ENCODE assay signal across 13 mouse cellular contexts in genomic region chr11:83304485-83304884, GRCm38 (mm10). TPM values are rescaled to one million over a fixed set of nuclear protein-coding genes. Genes with fewer than 3 reads are reported as not detected.
DNase-seq lines count a peak whose midpoint lies in the region; ATAC-seq lines count a peak whose summit lies in the region.
"Had no signal": no experiment of that assay in that cellular context is flagged by ENCODE, and none has a peak within 500 bp of the region (broad histone marks: within the 10 kb centered on the region; RNA-seq: fewer than 3 reads in every experiment).

No protein-coding gene starts in this region.

- 87% methylated on average over 2 of the region's 2 CpGs for WGBS in limb, embryonic 12.5 days
- WGBS in limb, embryonic 10.5 days = 93% methylated on average over 2 of the region's 2 CpGs
- WGBS in embryonic facial prominence, embryonic 15.5 days = 89% methylated on average over 2 of the region's 2 CpGs
- 78% methylated on average over 2 of the region's 2 CpGs for WGBS in hindbrain, embryonic 14.5 days
- WGBS in midbrain, embryonic 13.5 days = 88% methylated on average over 2 of the region's 2 CpGs

- H3K4me2 ChIP-seq in limb, embryonic 12.5 days = peak overlapping the region; percentile 66; the same call in 1 of the 2 replicates
- H3K4me2 ChIP-seq in embryonic facial prominence, embryonic 15.5 days (replicated peaks) = no peak overlapping the region
- H3K4me2 ChIP-seq in hindbrain, embryonic 14.5 days (replicated peaks) = peak overlapping the region; percentile 63
- H3K4me2 ChIP-seq in midbrain, embryonic 13.5 days (replicated peaks) = peak overlapping the region; percentile 80

- H3K27ac ChIP-seq in limb, embryonic 12.5 days = no peak overlapping the region
- no peak overlapping the region for H3K27ac ChIP-seq in limb, embryonic 10.5 days
- H3K27ac ChIP-seq in embryonic facial prominence, embryonic 15.5 days (replicated peaks) = no peak overlapping the region
- no peak overlapping the region for H3K27ac ChIP-seq in hindbrain, embryonic 14.5 days
- no peak overlapping the region for H3K27ac ChIP-seq in midbrain, embryonic 13.5 days
- H3K27ac ChIP-seq: limb, embryonic 15.5 days had no signal

- peaks cover 13% of the 10 kb centered on the region; the same call in 1 of the 2 replicates for H3K36me3 ChIP-seq in limb, embryonic 12.5 days
- H3K36me3 ChIP-seq in limb, embryonic 10.5 days = peaks cover 20% of the 10 kb centered on the region
- H3K36me3 ChIP-seq in embryonic facial prominence, embryonic 15.5 days = peaks cover 12% of the 10 kb centered on the region; the same call in 1 of the 2 replicates
- H3K36me3 ChIP-seq in hindbrain, embryonic 14.5 days (replicated peaks; ENCODE audit: control insufficient read depth, insufficient read depth) = peaks cover 11% of the 10 kb centered on the region; the same call in 1 of the 2 replicates
- H3K36me3 ChIP-seq in midbrain, embryonic 13.5 days = peaks cover 7% of the 10 kb centered on the region

- no peak overlapping the region for H3K4me3 ChIP-seq in limb, embryonic 12.5 days (replicated peaks)
- H3K4me3 ChIP-seq in limb, embryonic 10.5 days = no peak overlapping the region
- H3K4me3 ChIP-seq in embryonic facial prominence, embryonic 15.5 days (replicated peaks) = 0 out of 2 replicates have a peak overlapping the region, but pooled peaks have one; percentile 95
- H3K4me3 ChIP-seq in hindbrain, embryonic 14.5 days (replicated peaks; ENCODE audit: low read length) = no peak overlapping the region
- 0 out of 2 replicates have a peak overlapping the region, but pooled peaks have one; percentile 97 for H3K4me3 ChIP-seq in midbrain, embryonic 13.5 days (replicated peaks)

- H3K9ac ChIP-seq in limb, embryonic 12.5 days (replicated peaks) = no peak overlapping the region
- H3K9ac ChIP-seq in embryonic facial prominence, embryonic 15.5 days = no peak overlapping the region
- peak overlapping the region; percentile 90 for H3K9ac ChIP-seq in hindbrain, embryonic 14.5 days
- H3K9ac ChIP-seq in midbrain, embryonic 13.5 days (replicated peaks) = peak overlapping the region; percentile 95
- H3K9ac ChIP-seq: limb, embryonic 15.5 days had no signal

- H3K9me3 ChIP-seq in limb, embryonic 12.5 days = no peaks in the 10 kb centered on the region
- no peaks in the 10 kb centered on the region for H3K9me3 ChIP-seq in limb, embryonic 10.5 days (replicated peaks)
- no peaks in the 10 kb centered on the region for H3K9me3 ChIP-seq in embryonic facial prominence, embryonic 15.5 days (replicated peaks)
- H3K9me3 ChIP-seq in hindbrain, embryonic 14.5 days (ENCODE audit: control insufficient read depth, low read length) = no peaks in the 10 kb centered on the region
- H3K9me3 ChIP-seq in midbrain, embryonic 13.5 days = no peaks in the 10 kb centered on the region
- H3K9me3 ChIP-seq: limb, embryonic 15.5 days had no signal

- no peak for DNase-seq in limb, embryonic 10.5 days (ENCODE audit: low spot score)
- no peak for DNase-seq in hindbrain, embryonic 14.5 days (ENCODE audit: low spot score)
- no peak for DNase-seq in urinary bladder, postnatal 25 days (ENCODE audit: low spot score)
- DNase-seq in spleen, postnatal 10 days (ENCODE audit: low spot score in 2 of 2) = no peak
- no peak for DNase-seq in cerebellum, postnatal 4 days (ENCODE audit: low spot score in 2 of 2)
- DNase-seq: cerebellum, adult 11 months had no signal

- no peaks in the 10 kb centered on the region for H3K27me3 ChIP-seq in limb, embryonic 12.5 days
- H3K27me3 ChIP-seq in limb, embryonic 10.5 days (ENCODE audit: low read depth, poor library complexity, severe bottlenecking) = no peaks in the 10 kb centered on the region
- H3K27me3 ChIP-seq in embryonic facial prominence, embryonic 15.5 days = no peaks in the 10 kb centered on the region
- H3K27me3 ChIP-seq in hindbrain, embryonic 14.5 days (ENCODE audit: control insufficient read depth, insufficient read depth, low read length) = no peaks in the 10 kb centered on the region
- no peaks in the 10 kb centered on the region for H3K27me3 ChIP-seq in midbrain, embryonic 13.5 days
- H3K27me3 ChIP-seq: limb, embryonic 15.5 days had no signal

- peaks cover 19% of the 10 kb centered on the region for H3K4me1 ChIP-seq in limb, embryonic 12.5 days (replicated peaks)
- peaks cover 22% of the 10 kb centered on the region for H3K4me1 ChIP-seq in limb, embryonic 10.5 days
- peaks cover 17% of the 10 kb centered on the region for H3K4me1 ChIP-seq in embryonic facial prominence, embryonic 15.5 days
- H3K4me1 ChIP-seq in hindbrain, embryonic 14.5 days (replicated peaks; ENCODE audit: control insufficient read depth, insufficient read depth, low read length) = peaks cover 22% of the 10 kb centered on the region
- H3K4me1 ChIP-seq in midbrain, embryonic 13.5 days (replicated peaks) = peaks cover 44% of the 10 kb centered on the region

- ATAC-seq in limb, embryonic 12.5 days (ENCODE audit: insufficient number of reproducible peaks, insufficient read depth, low FRiP score, low TSS enrichment, low read depth) = no peak
- no peak for ATAC-seq in embryonic facial prominence, embryonic 15.5 days (ENCODE audit: insufficient number of reproducible peaks, low FRiP score, low TSS enrichment, low read depth)
- ATAC-seq in hindbrain, embryonic 14.5 days (ENCODE audit: low FRiP score) = no peak
- ATAC-seq in midbrain, embryonic 13.5 days = no peak
- ATAC-seq: activated CD4-positive, CD25-positive, alpha-beta regulatory T cell, adult 4 months had no signal

RNA-seq across cellular contexts. Expression of gene Pex12, which starts 2.1 kb away (rescaled TPM):
- 11.8 and 13.7 TPM in 2 replicates for polyA plus RNA-seq in limb, embryonic 12.5 days (2016; fragmentation: Nextera tagmentation; extraction: Ambion mirVana)
- 13.0 and 13.9 TPM in 2 replicates for polyA plus RNA-seq in limb, embryonic 10.5 days (2016; fragmentation: Nextera tagmentation; extraction: Ambion mirVana)
- 14.1 and 14.4 TPM in 2 replicates for polyA plus RNA-seq in embryonic facial prominence, embryonic 15.5 days (2015; fragmentation: Nextera tagmentation; extraction: Ambion mirVana)
- 14.9 and 15.1 TPM in 2 replicates for polyA plus RNA-seq in hindbrain, embryonic 14.5 days (2014; fragmentation: Nextera tagmentation; extraction: Ambion mirVana)
- 21.0 and 21.1 TPM in 2 replicates for polyA plus RNA-seq in midbrain, embryonic 13.5 days (2015; fragmentation: Nextera tagmentation; extraction: Ambion mirVana)

RNA-seq across cellular contexts. Expression of gene Ap2b1, which starts 5.7 kb away (rescaled TPM):
- 56.1 and 62.6 TPM in 2 replicates for polyA plus RNA-seq in limb, embryonic 12.5 days (2016; fragmentation: Nextera tagmentation; extraction: Ambion mirVana)
- 53.4 and 60.4 TPM in 2 replicates for polyA plus RNA-seq in limb, embryonic 10.5 days (2016; fragmentation: Nextera tagmentation; extraction: Ambion mirVana)
- polyA plus RNA-seq in embryonic facial prominence, embryonic 15.5 days (2015; fragmentation: Nextera tagmentation; extraction: Ambion mirVana) = 47.3 and 53.9 TPM in 2 replicates
- polyA plus RNA-seq in hindbrain, embryonic 14.5 days (2014; fragmentation: Nextera tagmentation; extraction: Ambion mirVana) = 154 and 180 TPM in 2 replicates
- 109 and 116 TPM in 2 replicates for polyA plus RNA-seq in midbrain, embryonic 13.5 days (2015; fragmentation: Nextera tagmentation; extraction: Ambion mirVana)

RNA-seq across cellular contexts. Expression of gene Slfn14, which starts 18.0 kb away (rescaled TPM):
- 0.63 and 0.88 TPM in 2 replicates for polyA plus RNA-seq in limb, embryonic 12.5 days (2016; fragmentation: Nextera tagmentation; extraction: Ambion mirVana)
- 0.08 and 0.15 TPM in 2 replicates for polyA plus RNA-seq in limb, embryonic 10.5 days (2016; fragmentation: Nextera tagmentation; extraction: Ambion mirVana)
- polyA plus RNA-seq in embryonic facial prominence, embryonic 15.5 days (2015; fragmentation: Nextera tagmentation; extraction: Ambion mirVana) = 0.05 and 0.14 TPM in 2 replicates
- polyA plus RNA-seq in hindbrain, embryonic 14.5 days (2014; fragmentation: Nextera tagmentation; extraction: Ambion mirVana) = 0.05 TPM in 1 of 2 replicates, not detected in the other
- 0.12 and 0.15 TPM in 2 replicates for polyA plus RNA-seq in midbrain, embryonic 13.5 days (2015; fragmentation: Nextera tagmentation; extraction: Ambion mirVana)
- polyA plus RNA-seq: activated CD4-positive, CD25-positive, alpha-beta regulatory T cell, adult 4 months; gonadal fat pad, adult 2 months; urinary bladder, adult 2 months had no signal

Comparison
In these comparisons a context has a peak if more than half of its experiments do, and no peak if none do; other contexts are left out.
1. H3K4me3 ChIP-seq: peak in embryonic facial prominence, embryonic 15.5 days (single experiment) and midbrain, embryonic 13.5 days (single experiment); none in limb, embryonic 12.5 days (single experiment), limb, embryonic 10.5 days (single experiment) and hindbrain, embryonic 14.5 days (single experiment).
2. H3K9ac ChIP-seq: peak in hindbrain, embryonic 14.5 days (single experiment) and midbrain, embryonic 13.5 days (single experiment); none in limb, embryonic 12.5 days (single experiment) and embryonic facial prominence, embryonic 15.5 days (single experiment).